Mouse (Mus musculus): ENCODE measurements around the gene Hpse2. TPM values are rescaled to one million over a fixed set of nuclear protein-coding genes. Genes with fewer than 3 reads are reported as not detected.

The Hpse2 gene
- total RNA-seq, 2 experiments from 2014 or later = 0.09 TPM; not detected in 1

DNA sequence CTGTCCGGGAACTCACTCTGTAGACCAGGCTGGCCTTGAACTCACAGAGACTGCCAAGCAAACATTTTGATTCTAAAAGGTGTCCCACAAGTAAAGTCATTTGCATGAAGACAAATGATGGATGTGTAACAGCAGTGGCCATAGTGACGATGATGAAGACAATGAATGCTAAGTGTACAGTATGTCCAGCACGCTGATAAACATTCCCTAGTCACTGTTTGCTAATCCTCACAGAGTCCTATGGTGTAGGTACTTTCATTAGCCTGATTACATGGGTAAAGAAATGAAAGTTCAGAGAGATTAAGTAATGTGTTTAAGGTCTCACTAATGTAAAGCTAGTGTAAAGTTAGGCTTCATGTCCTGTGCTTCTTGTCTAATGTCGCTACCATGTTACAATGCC, 511.6 kb downstream of the Hpse2 start:
- intact Hi-C loops (cut with DNase I) = no loop called here
- no peak overlapping the region for H3K4me3 ChIP-seq
- no peak for TF ChIP-seq CTCF (IDR thresholded peaks at IDR 0.05)
- DNase-seq (ENCODE audit: extremely low spot score in 1 of 2, low spot score in 2 of 2) = no peak
- H3K27ac ChIP-seq = no peak overlapping the region

DNA sequence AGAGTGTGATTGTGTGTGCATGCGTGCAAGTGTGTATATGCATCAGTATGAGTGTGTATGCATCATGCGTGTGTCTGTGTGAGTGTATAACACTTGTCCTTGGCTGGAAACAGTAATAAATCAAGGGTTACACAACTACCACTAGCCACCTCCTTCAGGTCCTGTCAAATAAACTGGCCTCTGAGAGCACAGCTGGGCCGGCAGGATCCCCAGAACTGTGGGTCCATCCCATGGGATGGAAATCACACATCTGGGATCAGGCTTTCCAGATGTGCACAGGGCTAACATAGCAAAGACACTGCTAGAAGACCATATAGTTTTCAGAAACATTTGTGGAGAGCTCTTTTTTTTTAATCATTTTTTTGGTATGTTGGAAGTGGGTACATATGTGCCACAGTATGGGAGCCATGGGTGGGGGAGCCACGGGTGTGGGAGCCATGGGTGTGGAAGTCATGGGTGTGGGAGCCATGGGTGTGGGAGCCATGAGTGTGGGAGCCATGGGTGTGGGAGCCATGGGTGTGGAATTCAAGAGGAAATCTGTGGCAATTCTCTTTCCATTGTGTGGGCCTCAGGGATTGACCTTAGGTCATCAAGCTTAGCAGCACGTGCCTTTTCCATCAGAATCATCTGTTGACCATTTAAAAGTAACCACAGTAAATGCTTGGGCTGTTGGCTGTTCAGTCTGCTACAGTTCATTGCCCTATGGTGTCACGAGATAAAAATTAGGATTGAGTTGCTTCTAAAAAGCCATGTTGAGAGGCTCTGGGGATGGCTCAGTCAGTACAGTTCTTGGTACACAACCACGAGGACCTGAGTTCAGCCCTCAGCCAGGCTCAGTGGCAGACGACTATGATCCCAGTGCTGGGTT, 518.3 kb downstream of the Hpse2 start:
- no peak for DNase-seq (ENCODE audit: extremely low spot score in 1 of 2, low spot score in 2 of 2)
- Histone ChIP-seq H3K4me3 (no peak overlapping the region), H3K27ac (no peak overlapping the region)
- intact Hi-C loops (cut with DNase I) = no loop called here
- no peak for TF ChIP-seq CTCF (IDR thresholded peaks at IDR 0.05)

DNA sequence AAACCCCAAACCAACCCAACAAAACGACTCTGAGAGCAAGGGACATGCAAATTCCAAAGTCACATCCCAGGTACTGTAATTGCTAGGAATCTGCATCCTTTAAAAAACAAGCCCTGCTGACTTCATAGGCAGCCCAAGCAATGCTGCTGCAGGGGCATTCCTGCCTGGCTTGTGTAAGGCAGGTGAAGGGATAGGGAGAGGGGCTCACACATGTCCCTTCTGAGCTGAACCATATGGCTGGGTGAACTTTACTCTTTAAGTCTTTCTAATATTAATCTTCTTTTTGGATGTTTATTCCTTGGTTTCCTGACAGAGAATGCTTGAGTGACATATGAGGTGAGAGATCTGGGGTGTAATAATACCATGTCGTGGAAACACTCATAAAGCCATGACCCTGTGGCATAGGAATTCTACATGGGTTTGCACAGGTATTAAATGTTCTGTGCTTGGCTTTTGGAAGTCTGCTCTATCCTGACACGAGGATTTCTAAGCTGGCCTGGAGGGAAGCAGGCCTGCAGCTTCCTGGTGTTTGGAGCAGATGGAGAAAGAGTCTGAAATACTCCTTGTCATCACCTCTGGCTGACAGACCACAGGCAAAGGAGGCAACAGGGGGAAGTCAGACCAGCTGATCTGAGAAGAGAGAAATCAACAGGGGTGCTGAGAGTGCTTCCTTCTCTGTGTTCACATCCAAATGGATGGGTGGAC, 519.0 kb downstream of the Hpse2 start:
- no peak overlapping the region for H3K4me3 ChIP-seq
- no peak overlapping the region for H3K27ac ChIP-seq
- no peak for DNase-seq (ENCODE audit: extremely low spot score in 1 of 2, low spot score in 2 of 2)
- intact Hi-C loops (cut with DNase I) = no loop called here
- no peak for TF ChIP-seq CTCF (IDR thresholded peaks at IDR 0.05)

DNA sequence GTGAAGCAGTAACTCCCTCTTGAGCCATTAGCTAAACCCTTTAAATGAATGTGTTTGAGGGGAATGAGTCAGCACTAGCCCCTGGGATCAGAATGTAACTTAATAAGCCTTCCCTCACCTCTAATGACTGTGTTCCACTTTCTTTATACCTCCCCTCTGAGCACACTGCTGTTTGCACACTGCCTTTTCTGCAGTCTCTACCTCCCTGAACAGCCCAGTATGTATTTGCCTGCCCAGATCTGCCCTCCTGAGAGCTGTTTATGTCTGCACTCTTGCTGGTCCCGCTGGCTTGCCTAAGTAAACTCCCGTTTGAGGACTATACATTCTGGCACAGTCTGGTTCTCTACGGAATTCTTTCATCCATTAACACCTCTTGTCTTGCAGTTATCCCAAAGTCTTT, 525.1 kb downstream of the Hpse2 start:
- Histone ChIP-seq H3K27ac (no peak overlapping the region), H3K4me3 (no peak overlapping the region)
- no peak for DNase-seq (ENCODE audit: extremely low spot score in 1 of 2, low spot score in 2 of 2)
- intact Hi-C loops (cut with DNase I) = no loop called here
- TF ChIP-seq CTCF (IDR thresholded peaks at IDR 0.05) = no peak

DNA sequence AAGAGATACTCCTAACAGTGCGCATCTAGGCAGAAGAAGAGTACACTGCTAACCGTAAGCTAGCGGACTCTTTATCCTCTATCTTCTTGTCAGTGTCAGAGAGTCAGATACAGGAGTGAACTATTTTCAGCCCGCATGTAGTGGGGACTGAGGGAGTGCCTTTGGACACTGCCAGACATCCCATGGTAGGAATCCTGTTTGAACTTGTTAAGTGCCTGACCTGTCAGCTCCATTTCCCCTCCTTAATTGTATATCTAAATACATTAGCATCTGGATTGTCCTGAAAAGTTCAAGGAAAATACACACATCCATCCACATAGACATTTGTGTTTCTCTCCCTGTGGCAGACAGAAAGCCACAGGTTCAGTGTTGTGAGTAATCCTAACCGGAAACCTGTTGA, 531.1 kb downstream of the Hpse2 start:
- no peak for TF ChIP-seq CTCF (IDR thresholded peaks at IDR 0.05)
- intact Hi-C loops (cut with DNase I) = no loop called here
- H3K27ac ChIP-seq = no peak overlapping the region
- no peak for DNase-seq (ENCODE audit: extremely low spot score in 1 of 2, low spot score in 2 of 2)
- no peak overlapping the region for H3K4me3 ChIP-seq

DNA sequence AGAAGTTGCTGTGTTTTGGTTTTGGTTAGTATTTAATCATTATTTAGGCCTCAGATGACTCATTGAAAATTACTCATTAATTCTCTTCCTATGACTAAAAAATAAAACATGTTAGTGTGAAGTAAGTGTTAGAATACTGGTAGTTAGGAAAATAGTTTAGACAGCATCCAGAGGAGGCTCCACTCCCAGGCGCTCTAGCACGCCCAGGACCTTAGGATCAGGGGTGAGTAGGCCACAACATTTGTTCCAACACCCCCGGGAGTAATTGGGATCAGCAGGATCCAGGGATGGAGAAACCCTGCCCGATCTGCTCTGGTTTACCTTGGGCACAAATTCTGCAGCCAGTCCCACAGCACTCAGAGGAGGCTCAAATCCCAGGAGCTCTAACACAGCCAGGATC, 532.5 kb downstream of the Hpse2 start:
- intact Hi-C loops (cut with DNase I) = no loop called here
- no peak for TF ChIP-seq CTCF (IDR thresholded peaks at IDR 0.05)
- DNase-seq (ENCODE audit: extremely low spot score in 1 of 2, low spot score in 2 of 2) = no peak
- H3K4me3 ChIP-seq = no peak overlapping the region
- no peak overlapping the region for H3K27ac ChIP-seq

DNA sequence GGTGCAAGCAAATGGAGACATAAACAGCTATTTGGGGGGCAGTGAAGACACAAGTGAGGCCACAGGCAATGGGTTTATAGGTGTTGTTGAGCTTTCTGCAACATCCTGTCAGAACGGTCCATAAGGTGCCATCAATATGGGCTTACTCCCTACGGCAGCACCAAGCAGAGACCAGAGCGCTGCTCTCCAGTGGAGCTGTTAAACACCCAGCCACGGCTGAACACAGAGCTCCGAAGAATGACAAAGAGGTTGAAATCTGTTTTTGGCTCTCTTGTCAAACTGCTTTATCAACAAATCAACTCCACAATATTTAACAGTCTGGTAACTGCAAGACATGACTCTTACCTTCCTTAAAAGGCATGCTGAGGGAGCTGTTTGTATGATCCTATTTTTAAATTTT, 537.7 kb downstream of the Hpse2 start:
- intact Hi-C loops (cut with DNase I) = no loop called here
- no peak for TF ChIP-seq CTCF (IDR thresholded peaks at IDR 0.05)
- Histone ChIP-seq H3K27ac (no peak overlapping the region), H3K4me3 (no peak overlapping the region)
- no peak for DNase-seq (ENCODE audit: extremely low spot score in 1 of 2, low spot score in 2 of 2)

DNA sequence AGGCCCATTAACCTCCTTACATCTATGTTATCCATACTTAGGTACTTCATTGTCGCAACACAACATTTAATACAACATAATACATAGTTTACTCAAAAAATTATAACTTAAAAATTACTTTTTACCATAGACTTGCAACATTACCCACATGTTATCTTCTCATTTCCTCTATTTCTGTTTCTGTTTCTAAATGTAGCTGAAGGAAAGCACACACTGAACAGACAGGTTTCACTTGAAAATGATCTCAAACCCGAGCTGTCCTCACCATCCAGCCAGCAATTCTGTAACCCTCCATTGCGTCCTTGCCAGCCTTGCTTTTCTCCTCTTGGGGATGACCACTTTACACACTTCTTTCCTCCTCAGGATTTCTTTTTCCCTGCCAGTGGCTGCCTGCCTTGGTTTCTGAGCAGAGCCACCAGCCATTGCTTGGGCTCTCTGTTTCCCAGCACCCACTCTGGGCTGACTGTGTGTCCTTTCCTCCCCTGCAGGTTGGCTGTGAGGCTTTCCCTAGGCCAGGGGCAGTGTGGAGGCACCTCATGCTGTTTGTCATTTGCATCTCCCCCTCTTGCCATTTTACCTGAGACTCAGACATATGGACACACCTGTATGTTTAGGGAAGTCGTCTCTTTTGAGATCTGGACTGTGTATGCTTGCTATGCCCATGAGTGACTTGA, 548.4 kb downstream of the Hpse2 start:
- intact Hi-C loops (cut with DNase I) = no loop called here
- no peak overlapping the region for H3K27ac ChIP-seq
- no peak overlapping the region for H3K4me3 ChIP-seq
- DNase-seq (ENCODE audit: extremely low spot score in 1 of 2, low spot score in 2 of 2) = no peak
- TF ChIP-seq CTCF (IDR thresholded peaks at IDR 0.05) = no peak

DNA sequence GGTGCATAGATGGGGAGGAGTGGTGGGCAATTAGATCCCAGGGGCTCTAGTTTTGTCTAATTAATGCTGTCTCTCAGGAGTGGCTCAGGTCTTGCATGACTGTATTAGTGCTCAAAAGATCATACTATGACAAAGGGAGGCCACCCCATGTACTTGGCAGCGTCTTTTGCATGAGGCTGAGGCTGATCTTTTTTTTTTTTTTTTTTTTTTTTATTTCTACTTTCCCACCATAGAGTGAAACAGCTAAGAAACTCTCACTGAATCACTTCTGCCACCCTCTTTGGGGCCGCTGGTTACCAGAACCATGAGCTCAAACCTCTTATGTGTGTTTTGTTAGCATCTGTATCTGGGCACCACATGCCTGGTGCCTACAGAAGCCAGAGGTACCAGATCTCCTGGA, 549.0 kb downstream of the Hpse2 start:
- no peak for DNase-seq (ENCODE audit: extremely low spot score in 1 of 2, low spot score in 2 of 2)
- intact Hi-C loops (cut with DNase I) = no loop called here
- TF ChIP-seq CTCF (IDR thresholded peaks at IDR 0.05) = no peak
- H3K4me3 ChIP-seq = no peak overlapping the region
- H3K27ac ChIP-seq = no peak overlapping the region

DNA sequence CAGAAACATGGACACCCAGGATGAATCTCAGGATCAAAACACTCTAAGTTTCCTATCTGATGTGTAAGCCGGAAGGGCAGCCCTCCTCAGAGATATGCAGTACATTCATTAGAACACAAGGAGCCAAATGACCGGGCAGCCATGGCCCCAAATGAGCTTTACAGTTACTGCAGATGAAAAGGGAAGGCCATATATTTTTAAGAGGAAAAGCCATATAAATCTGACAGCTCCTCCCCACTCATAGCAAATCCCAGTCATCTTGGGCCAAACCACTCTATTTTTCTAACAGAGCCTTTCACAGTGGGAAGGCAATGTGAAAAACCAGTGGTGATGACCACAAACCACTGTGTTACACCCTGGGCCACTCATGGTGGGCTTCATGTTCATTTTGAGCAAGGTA, 549.9 kb downstream of the Hpse2 start:
- Histone ChIP-seq H3K27ac (no peak overlapping the region), H3K4me3 (no peak overlapping the region)
- DNase-seq (ENCODE audit: extremely low spot score in 1 of 2, low spot score in 2 of 2) = no peak
- TF ChIP-seq CTCF (IDR thresholded peaks at IDR 0.05) = no peak
- intact Hi-C loops (cut with DNase I) = no loop called here

DNA sequence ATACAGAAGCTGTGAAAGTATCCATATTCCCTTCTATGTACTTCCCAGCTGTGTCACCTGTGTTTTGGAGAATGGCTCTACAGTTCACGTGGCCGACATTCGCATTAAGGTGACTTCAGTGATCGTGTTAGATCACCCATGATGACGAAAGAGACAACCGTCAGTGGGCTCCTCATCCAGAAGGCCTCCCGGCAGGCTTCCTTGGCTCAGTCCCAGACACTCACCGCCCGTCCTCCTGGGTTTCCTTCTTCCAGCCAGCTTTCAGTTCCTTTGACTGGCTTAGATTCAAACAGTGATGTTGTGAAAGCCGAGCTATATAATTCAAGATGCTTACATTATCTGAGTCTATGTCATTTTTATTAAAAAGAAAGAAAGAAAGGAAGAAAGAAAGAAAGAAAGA, 550.6 kb downstream of the Hpse2 start:
- DNase-seq (ENCODE audit: extremely low spot score in 1 of 2, low spot score in 2 of 2) = no peak
- no peak for TF ChIP-seq CTCF (IDR thresholded peaks at IDR 0.05)
- intact Hi-C loops (cut with DNase I) = no loop called here

DNA sequence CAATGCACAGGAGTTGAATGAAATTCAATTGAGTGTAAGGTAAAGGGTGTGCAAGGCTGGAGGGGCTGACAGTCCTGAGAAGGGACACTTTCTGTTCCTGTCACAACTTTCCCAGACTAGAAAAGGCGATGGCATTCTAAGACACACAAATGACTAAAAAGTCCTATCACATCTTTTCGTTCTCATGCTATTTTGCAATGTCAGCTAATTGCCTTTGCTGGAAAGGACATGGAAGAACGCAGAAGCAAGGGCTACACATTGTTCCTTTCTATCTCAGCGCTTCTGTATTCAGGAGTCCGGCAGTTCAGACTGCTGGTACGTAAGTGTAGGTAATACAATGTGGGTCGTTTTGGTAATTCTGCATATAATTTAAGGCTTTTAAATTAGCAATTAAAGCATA, 555.0 kb downstream of the Hpse2 start:
- no peak for DNase-seq (ENCODE audit: extremely low spot score in 1 of 2, low spot score in 2 of 2)
- Histone ChIP-seq H3K27ac (no peak overlapping the region), H3K4me3 (no peak overlapping the region)
- intact Hi-C loops (cut with DNase I) = no loop called here
- no peak for TF ChIP-seq CTCF (IDR thresholded peaks at IDR 0.05)

More for the DNA sequence above, 550.6 kb downstream of the Hpse2 start:
- Histone ChIP-seq H3K4me3 (no peak overlapping the region), H3K27ac (no peak overlapping the region)

All from left cerebral cortex, adult 2 months (tissue).